Mouse (Mus musculus): ENCODE measurements around the gene Gmpr. TPM values are rescaled to one million over a fixed set of nuclear protein-coding genes. Genes with fewer than 3 reads are reported as not detected.

The Gmpr gene
- 39.2 and 41.7 TPM in 2 replicates for polyA plus RNA-seq (2015; fragmentation: Nextera tagmentation; extraction: Ambion mirVana)

DNA sequence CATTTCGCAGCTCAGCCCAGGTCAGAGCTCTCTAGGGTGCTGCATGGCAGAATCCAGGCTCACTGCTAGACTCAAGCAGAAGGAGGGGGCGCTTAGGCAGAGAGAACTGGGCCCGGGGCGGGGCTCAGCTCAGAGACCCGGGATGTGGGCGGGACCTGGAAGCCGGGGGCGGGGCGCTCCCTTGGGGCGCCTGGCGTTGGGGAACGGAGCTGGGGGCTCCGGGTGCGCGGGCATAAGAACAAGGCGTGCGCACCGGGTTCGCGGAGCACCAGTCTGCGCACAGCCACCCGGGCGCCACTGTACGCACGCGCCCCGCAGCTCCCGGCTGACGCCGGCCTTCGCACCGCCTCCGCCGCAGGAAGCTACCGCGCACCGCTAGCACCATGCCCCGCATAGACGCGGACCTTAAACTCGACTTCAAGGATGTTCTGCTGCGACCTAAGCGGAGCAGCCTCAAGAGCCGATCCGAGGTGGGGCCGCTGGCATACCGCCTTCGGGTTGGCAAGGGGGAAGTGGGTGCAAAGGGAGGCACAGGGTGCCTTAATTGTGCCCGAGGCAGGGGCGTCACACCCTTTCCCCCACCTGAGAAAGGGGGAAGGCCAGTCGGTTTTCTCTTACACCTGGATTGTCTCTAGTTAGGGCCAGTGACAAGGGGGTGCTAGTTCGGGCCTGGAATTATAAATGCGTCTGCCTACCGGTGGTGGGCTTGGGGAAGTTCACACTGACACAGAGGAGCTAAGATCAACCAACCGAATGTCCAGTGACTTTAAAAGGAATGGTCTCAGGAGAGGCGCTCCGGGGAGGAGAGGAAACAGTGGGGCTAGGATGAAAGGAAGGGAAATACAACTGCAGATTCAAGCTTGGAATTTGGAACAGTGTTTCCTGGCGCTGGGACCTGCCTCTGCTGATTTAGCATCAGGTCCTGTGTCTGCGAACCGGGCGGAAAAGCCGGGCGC, at the start of gene Gmpr:
Gene Gmpr (plus strand): TSS at position 171 of the 956 bp plus-strand sequence.
- Histone ChIP-seq H3K4me1 (replicated peaks) (peaks cover 26% of the 10 kb centered on the region), H3K27me3 (no peaks in the 10 kb centered on the region), H3K4me3 (peak within 1 kb of the TSS; percentile 53), H3K9me3 (no peaks in the 10 kb centered on the region), H3K36me3 (no peaks in the 10 kb centered on the region), H3K4me2 (peak within 1 kb of the TSS; percentile 93), H3K9ac (peak within 1 kb of the TSS; percentile 84), H3K27ac (replicated peaks) (peak within 1 kb of the TSS; percentile 66)
- under 1% methylated on average over 62 of the region's 63 CpGs for WGBS
- peak; percentile 89 for ATAC-seq (ENCODE audit: low read depth)

DNA sequence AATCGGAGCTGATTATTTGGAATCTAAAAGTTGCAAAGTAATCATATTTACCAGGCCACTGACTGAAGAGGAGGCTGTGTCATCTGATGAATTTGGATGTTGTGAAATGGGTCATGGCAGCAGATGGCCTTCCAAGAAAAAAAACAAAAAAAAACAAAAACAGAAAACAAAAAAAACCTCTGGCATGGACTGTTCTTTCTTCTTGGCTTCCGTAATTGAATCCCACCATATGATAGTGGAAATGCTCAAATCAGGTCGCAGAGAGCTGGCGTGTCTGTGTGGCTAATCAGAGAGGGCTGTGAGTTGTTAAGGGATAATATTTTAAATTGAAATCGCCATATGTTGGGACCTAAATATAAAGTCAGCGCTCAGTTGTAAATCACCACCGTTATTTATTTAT, 49.8 kb upstream of the Gmpr start:
- Histone ChIP-seq H3K9me3 (no peaks in the 10 kb centered on the region), H3K4me1 (replicated peaks) (peaks cover 34% of the 10 kb centered on the region), H3K4me3 (no peak overlapping the region), H3K27me3 (no peaks in the 10 kb centered on the region; the same call in 1 of the 2 replicates), H3K36me3 (no peaks in the 10 kb centered on the region), H3K9ac (no peak overlapping the region), H3K27ac (replicated peaks) (no peak overlapping the region), H3K4me2 (no peak overlapping the region)
- ATAC-seq (ENCODE audit: low read depth), result no peak
- WGBS, result 62% methylated on average over 7 of the region's 7 CpGs

DNA sequence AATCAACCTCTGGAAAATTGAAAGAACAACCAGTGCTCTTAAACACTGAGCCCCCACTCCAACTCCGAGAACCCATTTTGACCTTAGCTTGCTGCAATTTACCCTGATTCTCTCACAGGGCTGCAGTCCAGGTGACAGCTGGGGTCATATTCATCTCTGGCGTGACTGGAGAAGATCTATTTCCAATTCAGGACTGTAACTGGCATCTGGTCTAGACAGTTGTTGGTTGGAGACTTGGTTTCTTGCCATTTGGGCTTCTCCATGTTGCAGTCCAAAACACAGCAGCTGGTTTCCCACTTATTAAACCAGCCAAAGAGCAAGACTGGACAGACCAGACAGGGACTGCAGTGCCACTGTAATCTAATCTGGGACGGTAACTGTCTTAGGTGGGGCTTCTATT, 47.1 kb upstream of the Gmpr start:
- 81% methylated on average over 3 of the region's 3 CpGs for WGBS

DNA sequence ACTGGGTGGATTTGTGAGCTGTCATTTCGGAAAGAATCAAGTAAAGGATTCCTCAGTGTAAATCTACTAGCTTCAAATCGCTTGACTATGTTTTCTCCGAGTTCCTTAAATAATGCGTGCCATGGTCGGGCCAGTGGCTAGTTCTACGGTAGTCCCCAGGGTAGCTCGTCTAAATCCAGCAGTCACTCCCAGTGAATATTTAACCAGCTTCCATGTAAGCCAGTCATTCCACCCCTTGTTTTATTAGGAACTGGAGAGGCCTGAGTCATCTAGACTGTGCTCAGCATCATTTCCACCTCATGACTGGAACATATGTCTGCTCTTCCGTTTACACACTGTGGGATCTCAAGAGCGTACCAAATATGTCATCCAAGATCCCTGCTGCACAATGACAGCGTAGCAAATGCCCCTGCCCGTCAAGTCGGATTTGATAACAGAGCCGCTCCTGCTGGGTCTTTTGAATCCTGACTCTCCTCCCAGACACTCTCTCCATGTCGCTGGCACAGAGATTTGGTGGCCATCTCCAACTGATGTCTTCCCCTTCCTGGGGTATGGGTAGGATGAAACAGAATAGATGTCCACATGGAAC, 45.8 kb upstream of the Gmpr start:
- ATAC-seq (ENCODE audit: low read depth), result no peak
- Histone ChIP-seq H3K36me3 (no peaks in the 10 kb centered on the region), H3K27me3 (peaks cover 18% of the 10 kb centered on the region), H3K27ac (replicated peaks) (no peak overlapping the region), H3K9ac (no peak overlapping the region), H3K4me1 (replicated peaks) (peaks cover 9% of the 10 kb centered on the region; the same call in 1 of the 2 replicates), H3K4me3 (no peak overlapping the region), H3K9me3 (no peaks in the 10 kb centered on the region), H3K4me2 (no peak overlapping the region)
- 81% methylated on average over 14 of the region's 14 CpGs for WGBS

More for the DNA sequence above, 47.1 kb upstream of the Gmpr start:
- H3K4me1 ChIP-seq (replicated peaks), result peaks cover 10% of the 10 kb centered on the region
- ATAC-seq (ENCODE audit: low read depth), result no peak
- no peak overlapping the region for H3K9ac ChIP-seq
- peaks cover 10% of the 10 kb centered on the region; the same call in 1 of the 2 replicates for H3K27me3 ChIP-seq
- no peak overlapping the region for H3K4me2 ChIP-seq
- H3K4me3 ChIP-seq, result no peak overlapping the region
- H3K27ac ChIP-seq (replicated peaks), result no peak overlapping the region
- H3K9me3 ChIP-seq, result no peaks in the 10 kb centered on the region
- no peaks in the 10 kb centered on the region for H3K36me3 ChIP-seq

DNA sequence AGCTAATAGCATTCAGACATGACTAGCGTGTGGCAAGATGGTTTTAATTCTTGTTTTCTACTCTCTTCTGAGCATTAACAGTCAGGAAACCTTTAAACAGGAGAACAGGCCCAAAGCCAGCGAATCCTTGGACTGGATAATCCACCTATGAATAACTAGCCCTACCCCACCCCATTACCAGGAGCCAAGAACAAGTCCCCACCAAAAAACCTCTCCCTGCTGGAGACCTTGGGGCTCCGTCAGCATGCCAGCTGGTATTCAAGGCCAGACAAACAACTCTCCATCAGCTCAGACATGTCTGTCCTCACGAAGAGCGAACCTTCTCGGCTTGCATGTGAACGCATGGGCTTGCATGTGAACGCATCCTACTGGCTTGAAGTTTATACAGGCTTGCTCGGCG, 41.6 kb upstream of the Gmpr start:
- 67% methylated on average over 10 of the region's 10 CpGs for WGBS
- no peak overlapping the region for H3K4me2 ChIP-seq
- no peak; the same call in 1 of the 2 replicates for ATAC-seq (ENCODE audit: low read depth)
- H3K9me3 ChIP-seq, result no peaks in the 10 kb centered on the region
- H3K27me3 ChIP-seq, result peaks cover 33% of the 10 kb centered on the region
- H3K36me3 ChIP-seq, result no peaks in the 10 kb centered on the region
- H3K4me1 ChIP-seq (replicated peaks), result peaks cover 29% of the 10 kb centered on the region
- H3K4me3 ChIP-seq, result no peak overlapping the region
- no peak overlapping the region for H3K9ac ChIP-seq
- H3K27ac ChIP-seq (replicated peaks), result no peak overlapping the region

DNA sequence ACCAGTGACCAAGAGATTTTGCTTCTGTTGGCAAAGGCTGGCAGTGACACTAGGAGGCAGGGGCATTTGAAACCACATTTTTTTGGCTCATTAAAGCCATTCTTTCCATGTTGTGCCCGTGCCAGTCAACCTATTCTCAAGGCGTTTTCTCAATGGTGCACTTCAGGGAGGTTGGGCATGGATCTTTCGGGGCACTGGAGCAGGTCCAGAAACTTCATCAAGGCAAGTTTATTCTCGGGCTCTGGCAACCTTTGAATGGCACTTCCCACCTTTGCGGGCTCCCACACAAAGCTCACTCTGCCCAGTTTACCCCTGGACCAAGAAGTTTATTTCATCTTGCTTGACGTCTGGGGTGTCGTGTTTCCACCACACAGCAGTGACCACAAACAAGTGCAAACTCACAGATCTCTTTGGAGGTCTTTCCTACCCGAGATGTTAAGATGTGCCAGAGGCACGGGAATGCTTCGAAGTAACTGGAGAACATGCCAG, 41.2 kb upstream of the Gmpr start:
- no peak overlapping the region for H3K4me3 ChIP-seq
- peaks cover 33% of the 10 kb centered on the region for H3K27me3 ChIP-seq
- no peaks in the 10 kb centered on the region for H3K9me3 ChIP-seq
- WGBS, result 43% methylated on average over 10 of the region's 10 CpGs
- ATAC-seq (ENCODE audit: low read depth), result peak; percentile 28
- no peak overlapping the region for H3K27ac ChIP-seq (replicated peaks)
- peaks cover 29% of the 10 kb centered on the region for H3K4me1 ChIP-seq (replicated peaks)
- H3K9ac ChIP-seq, result no peak overlapping the region
- no peak overlapping the region for H3K4me2 ChIP-seq
- H3K36me3 ChIP-seq, result no peaks in the 10 kb centered on the region

DNA sequence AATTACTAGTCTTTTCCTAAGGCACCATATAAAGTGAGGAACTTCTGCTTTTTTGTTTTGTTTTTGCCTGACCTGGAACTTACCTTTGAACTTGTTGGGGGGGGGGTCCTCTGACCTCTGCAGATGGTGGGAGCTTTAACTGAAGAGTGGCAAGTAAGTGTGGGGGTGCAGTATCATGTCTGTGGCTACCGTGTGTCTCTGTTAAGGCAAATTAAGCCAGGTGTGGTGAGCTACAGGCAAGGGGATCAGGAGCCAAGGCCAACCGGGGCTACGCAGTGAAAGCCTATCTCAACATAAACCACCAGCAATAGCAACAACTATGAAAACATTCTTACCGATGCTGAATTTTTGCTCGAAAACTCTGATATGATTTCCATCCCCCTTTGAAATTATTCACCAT, 38.5 kb upstream of the Gmpr start:
- Histone ChIP-seq H3K27me3 (peaks cover 42% of the 10 kb centered on the region), H3K36me3 (no peaks in the 10 kb centered on the region), H3K9ac (no peak overlapping the region), H3K4me2 (no peak overlapping the region), H3K4me3 (no peak overlapping the region), H3K4me1 (replicated peaks) (peaks cover 29% of the 10 kb centered on the region), H3K27ac (replicated peaks) (no peak overlapping the region), H3K9me3 (no peaks in the 10 kb centered on the region)
- ATAC-seq (ENCODE audit: low read depth), result no peak
- 76% methylated on average over 5 of the region's 5 CpGs for WGBS

DNA sequence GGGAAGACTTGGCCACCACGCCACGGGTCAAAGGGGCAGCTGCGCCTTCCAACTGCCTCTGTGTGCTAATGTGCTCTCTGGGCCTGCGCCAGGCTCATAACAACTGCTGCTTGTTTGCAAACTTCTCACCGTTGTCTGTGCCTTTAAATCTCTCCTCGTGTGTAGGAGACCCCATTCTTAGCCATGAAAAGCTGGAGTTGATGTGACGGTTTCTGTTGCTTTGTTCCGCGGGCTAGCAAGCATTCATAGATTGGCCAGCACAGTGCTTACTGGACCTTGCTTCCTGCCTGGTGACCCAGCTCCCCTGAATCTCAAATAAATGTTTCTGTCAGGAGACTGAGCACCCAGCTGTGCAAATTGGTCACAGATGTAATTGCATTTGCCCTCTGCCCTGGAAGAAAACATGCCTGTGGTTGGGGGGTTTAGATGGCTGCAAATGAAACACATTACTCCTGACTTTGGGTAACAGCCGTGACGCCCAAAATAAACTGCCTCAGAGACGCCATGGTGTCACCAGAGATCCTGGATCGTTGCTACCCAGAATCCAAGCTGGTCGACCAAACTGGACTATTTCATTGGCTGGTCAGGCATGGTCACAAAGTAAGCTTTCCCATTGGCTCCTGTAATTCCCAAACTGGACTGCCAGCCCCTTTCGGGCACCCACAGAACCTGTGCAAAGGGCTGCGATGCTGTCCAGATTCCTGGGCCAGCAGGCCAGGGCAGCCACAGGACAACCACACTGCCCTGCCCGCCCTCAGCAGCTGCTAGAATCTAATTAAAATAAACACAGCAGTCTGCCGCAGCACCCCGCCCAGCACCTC, 37.6 kb upstream of the Gmpr start:
- H3K9ac ChIP-seq, result no peak overlapping the region
- 10% methylated on average over 19 of the region's 19 CpGs for WGBS
- no peaks in the 10 kb centered on the region for H3K36me3 ChIP-seq
- no peak overlapping the region for H3K4me3 ChIP-seq
- no peaks in the 10 kb centered on the region for H3K9me3 ChIP-seq
- H3K4me1 ChIP-seq (replicated peaks), result peaks cover 29% of the 10 kb centered on the region
- ATAC-seq (ENCODE audit: low read depth), result peak; percentile 48
- H3K27ac ChIP-seq (replicated peaks), result peak overlapping the region; percentile 56; the same call in 1 of the 2 replicates
- peak overlapping the region; percentile 37 for H3K4me2 ChIP-seq
- H3K27me3 ChIP-seq, result peaks cover 42% of the 10 kb centered on the region

DNA sequence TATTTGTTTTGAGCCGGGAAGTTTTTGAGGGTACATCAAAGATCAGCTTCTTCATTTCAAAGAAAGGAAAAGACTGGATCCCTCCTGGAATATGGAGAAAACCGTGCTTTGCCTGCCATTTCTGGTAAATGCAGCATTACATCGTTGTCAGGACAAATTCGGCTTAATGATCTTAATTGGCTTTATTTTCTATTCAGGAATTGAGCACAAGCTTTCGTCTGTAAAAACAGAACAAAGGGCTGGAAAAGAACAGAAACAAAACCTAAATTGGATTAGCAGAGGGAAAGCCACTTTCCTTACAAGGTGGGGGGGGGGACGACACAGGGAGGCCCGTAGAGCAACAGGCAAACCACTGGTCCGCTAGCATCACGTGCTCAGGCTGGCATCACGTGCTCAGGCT, 33.9 kb upstream of the Gmpr start:
- Histone ChIP-seq H3K9me3 (no peaks in the 10 kb centered on the region), H3K36me3 (no peaks in the 10 kb centered on the region), H3K27me3 (peaks cover 37% of the 10 kb centered on the region), H3K4me3 (no peak overlapping the region), H3K9ac (no peak overlapping the region), H3K4me2 (no peak overlapping the region), H3K27ac (replicated peaks) (no peak overlapping the region), H3K4me1 (replicated peaks) (peaks cover 19% of the 10 kb centered on the region)
- WGBS, result 64% methylated on average over 10 of the region's 10 CpGs
- ATAC-seq (ENCODE audit: low read depth), result no peak

DNA sequence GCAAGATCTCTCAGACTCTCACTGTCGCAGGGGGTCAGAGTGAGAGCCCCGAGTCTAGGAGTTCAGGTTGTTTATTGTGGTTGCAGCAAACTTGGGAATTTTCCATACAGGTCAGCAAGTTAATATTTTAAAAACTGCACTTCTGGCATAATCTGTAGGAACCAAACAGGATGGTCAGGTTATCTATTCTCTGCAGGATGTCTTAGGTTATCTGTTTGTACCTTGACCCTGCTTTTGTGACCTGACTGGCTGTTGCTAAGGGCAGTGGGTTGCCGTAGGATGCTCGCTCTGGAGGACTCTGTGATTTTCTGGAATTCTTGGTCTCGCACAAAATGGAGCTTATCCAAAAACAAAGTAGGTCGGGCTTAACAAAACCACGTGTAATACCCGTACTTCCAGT, 31.9 kb upstream of the Gmpr start:
- ATAC-seq (ENCODE audit: low read depth), result no peak
- H3K4me2 ChIP-seq, result no peak overlapping the region
- no peak overlapping the region for H3K9ac ChIP-seq
- WGBS, result 86% methylated on average over 8 of the region's 8 CpGs
- peaks cover 2% of the 10 kb centered on the region for H3K4me1 ChIP-seq (replicated peaks)
- no peaks in the 10 kb centered on the region for H3K36me3 ChIP-seq
- H3K4me3 ChIP-seq, result no peak overlapping the region
- no peak overlapping the region for H3K27ac ChIP-seq (replicated peaks)
- peaks cover 36% of the 10 kb centered on the region for H3K27me3 ChIP-seq
- no peaks in the 10 kb centered on the region for H3K9me3 ChIP-seq

DNA sequence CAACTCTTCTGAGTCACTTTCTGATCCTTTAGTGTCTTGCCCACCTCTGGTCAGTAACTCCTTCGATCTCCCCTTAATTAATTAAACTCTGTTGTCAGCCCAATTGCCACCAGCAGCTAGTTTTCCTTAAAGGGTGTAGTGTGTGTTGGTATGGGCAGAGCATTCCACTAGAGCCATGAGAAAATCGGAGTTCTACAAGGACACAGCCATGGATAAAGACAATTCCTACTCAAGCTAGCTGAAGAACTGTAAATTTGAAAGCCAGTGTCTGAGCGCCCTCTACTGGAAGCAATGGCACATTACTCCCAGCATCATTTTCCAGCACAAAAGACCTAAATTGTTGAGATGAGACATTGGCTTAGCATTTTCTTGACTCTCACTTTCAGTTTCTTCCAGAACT, 30.1 kb upstream of the Gmpr start:
- WGBS, result 33% methylated on average over 3 of the region's 3 CpGs

More for the DNA sequence above, 30.1 kb upstream of the Gmpr start:
- peak; percentile 69; the same call in 1 of the 2 replicates for ATAC-seq (ENCODE audit: low read depth)
- no peaks in the 10 kb centered on the region for H3K4me1 ChIP-seq (replicated peaks)
- H3K9ac ChIP-seq, result no peak overlapping the region
- no peaks in the 10 kb centered on the region for H3K9me3 ChIP-seq
- peaks cover 24% of the 10 kb centered on the region for H3K27me3 ChIP-seq
- H3K27ac ChIP-seq (replicated peaks), result no peak overlapping the region
- no peak overlapping the region for H3K4me2 ChIP-seq
- no peaks in the 10 kb centered on the region for H3K36me3 ChIP-seq
- no peak overlapping the region for H3K4me3 ChIP-seq
